Mouse (Mus musculus) T-helper 1 cell (primary cell): ENCODE data around the gene Il6.
"Not testable (repeated sequence)": the region's sequence is repeated elsewhere in the genome, so short reads cannot be mapped to it uniquely, and the experiment has no call there.

Experiments
- in situ Hi-C: fragments of 300-600 bp; cut with MboI, MseI; formaldehyde crosslinking; loops from one replicate; pipeline ENCODE4 v1.15.1; 2025; ENCODE audit warnings: high pct_unique_total_duplicates

Gene Il6

DNA sequence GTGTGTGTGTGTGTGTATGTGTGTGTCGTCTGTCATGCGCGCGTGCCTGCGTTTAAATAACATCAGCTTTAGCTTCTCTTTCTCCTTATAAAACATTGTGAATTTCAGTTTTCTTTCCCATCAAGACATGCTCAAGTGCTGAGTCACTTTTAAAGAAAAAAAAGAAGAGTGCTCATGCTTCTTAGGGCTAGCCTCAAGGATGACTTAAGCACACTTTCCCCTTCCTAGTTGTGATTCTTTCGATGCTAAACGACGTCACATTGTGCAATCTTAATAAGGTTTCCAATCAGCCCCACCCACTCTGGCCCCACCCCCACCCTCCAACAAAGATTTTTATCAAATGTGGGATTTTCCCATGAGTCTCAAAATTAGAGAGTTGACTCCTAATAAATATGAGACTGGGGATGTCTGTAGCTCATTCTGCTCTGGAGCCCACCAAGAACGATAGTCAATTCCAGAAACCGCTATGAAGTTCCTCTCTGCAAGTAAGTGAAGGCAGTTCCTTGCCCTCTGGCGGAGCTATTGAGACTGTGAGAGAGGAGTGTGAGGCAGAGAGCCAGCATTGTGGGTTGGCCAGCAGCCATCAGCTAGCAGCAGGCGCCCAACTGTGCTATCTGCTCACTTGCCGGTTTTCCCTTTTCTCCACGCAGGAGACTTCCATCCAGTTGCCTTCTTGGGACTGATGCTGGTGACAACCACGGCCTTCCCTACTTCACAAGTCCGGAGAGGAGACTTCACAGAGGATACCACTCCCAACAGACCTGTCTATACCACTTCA is at the start of gene Il6:
Gene Il6, plus strand, starts transcription at position 389 of the 778 bp plus-strand sequence.
- in situ Hi-C loops = loop anchor here (25.0 kb wide), 1 partner anchor 176 kb away; no protein-coding TSS in a partner anchor

GRCm38 (mm10) chr5:29963488-29963887 is 49.4 kb upstream of the Il6 start:
- in situ Hi-C loops = no loop called here

DNA sequence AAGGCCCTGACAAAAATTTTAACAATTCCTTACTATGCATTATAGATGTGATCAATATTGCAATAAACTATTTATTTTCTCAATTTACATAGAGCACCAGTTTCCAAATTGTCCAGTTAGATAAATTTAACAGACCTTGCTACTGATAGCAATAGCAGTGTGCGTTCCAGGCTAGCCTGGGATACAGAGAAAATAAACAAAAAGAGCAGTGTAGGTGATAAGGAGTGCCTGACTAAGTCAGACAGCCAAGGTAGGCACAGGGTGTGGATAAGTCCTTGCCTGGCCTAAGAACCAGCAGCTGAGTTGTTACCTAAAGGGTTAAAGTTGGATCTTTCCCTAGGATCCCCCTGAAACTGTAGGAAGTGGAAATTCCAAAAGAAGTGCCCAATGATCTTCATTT is 42.7 kb upstream of the Il6 start:
- in situ Hi-C loops = no loop called here

DNA sequence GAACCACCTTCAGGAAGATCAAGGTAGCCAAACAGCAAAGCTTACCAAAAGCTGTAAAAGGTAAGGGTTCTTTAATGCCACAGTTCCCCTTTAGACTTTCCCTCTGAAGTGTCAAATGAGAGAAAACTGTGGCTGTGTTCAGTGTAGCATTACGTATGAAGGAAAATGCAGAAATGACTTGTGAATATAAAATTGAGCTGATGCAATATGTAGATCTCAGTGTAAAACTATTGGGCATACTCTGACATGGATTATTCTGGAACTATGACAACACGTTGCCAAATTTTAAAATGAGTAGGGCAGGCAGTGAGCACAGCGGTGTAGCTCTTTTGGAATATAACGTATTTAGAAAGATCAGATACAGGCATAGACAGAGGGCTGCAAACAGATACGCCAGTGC is 40.1 kb upstream of the Il6 start:
- in situ Hi-C loops = no loop called here

DNA sequence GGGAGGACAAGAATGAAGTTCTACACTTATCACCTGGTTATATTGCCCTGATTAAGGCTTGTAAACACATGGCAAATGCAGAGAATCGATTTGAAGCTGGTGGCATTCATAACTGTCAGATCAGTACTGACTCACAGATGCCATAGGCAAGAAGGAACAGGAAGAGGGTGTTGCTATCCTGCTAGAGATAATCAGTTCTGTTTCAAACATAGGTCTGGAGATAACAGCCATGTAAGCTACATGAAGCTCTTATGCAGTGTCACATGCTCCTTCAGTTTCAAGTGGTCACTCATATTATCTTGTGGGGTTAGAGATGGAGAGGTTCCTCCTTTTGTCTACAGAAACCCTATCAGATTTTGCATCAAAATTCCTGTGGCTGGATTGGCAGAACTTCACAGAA is 39.4 kb upstream of the Il6 start:
- in situ Hi-C loops = no loop called here

DNA sequence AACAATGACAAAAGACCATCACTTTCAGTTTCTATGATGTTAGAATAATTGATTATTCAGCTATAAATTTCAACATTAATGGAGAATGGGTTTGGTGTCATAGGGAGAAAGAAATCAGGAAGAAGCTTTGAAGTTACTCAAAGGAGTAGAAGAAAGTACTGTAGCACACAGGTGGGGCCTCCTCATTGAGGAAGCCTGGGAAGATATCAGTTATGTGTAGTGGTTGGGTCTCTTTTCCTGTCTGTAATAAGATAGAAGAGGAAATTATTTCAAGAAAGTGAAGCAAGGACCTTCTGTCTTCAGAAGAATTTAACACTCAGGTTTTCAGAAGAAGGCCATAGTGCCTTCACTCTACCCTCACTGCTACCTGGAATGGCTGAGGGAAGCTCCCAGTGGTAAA is 38.8 kb upstream of the Il6 start:
- in situ Hi-C loops = no loop called here

- in situ Hi-C loops = no loop called here
These were observed 19.3 kb upstream of the Il6 start for GRCm38 (mm10) chr5:29993583-29993982.

GRCm38 (mm10) chr5:29994344-29994743 is 18.6 kb upstream of the Il6 start:
- in situ Hi-C loops = no loop called here

DNA sequence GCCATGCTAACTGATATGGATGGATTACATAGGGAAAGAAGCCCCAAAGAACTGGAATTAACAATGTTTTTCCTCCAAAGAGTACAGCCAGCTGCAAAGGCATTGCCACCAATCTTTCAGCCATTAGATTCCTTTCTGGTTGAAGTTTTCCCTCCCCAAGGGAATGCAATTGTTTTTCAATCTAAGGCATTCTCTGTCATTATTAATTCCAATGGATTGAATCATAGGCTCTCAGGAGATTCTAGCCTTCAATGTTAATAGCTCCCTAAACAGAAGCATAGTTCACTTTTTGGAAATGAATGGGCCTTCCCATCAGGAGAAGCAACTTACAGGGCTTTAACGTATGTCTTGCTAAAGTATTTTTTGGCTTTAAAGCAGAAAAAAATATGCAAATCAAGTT is 15.6 kb upstream of the Il6 start:
- in situ Hi-C loops = no loop called here

GRCm38 (mm10) chr5:30000921-30001320 is 12.0 kb upstream of the Il6 start:
- in situ Hi-C loops = loop anchor here (25.0 kb wide), 1 partner anchor 164 kb away; no protein-coding TSS in a partner anchor

DNA sequence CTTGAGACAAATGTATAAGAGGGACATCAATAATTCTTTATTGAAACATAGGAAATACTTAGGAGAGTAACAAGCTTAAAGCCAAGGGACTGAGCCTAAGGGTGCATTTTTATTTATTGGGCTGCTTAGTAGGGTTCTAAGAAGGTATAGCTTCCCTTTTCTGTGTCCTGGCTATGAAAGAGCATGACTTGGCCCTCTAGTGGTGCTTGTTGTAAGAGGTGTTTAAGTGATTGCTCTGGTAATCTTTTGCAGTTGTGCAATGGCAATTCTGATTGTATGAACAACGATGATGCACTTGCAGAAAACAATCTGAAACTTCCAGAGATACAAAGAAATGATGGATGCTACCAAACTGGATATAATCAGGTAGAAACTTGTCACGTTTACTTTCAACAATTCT is 1.7 kb downstream of the Il6 start:
- in situ Hi-C loops = loop anchor here (25.0 kb wide), 1 partner anchor 177 kb away; no protein-coding TSS in a partner anchor

DNA sequence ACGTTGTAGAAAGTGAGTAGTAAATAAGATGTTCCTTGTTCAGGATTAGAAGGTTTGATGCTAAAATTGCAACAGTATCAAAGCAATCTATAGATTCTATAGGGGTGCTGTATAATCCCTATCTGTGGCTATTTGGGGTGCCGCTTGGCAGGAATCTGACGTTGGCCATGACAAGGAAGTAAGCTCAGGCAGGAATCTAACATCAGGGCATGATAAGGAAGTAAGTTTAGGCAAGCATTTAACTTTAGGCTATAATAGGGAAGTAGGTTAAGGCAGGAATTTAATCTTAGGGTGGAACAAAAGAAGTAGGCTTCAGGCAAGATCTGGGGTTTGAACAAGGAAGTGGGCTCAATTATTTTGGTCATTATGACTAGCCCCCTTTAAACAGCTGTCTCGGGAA is 22.9 kb downstream of the Il6 start:
- in situ Hi-C loops = loop anchor here (10.0 kb wide), 1 partner anchor 1399 kb away; no protein-coding TSS in a partner anchor

DNA sequence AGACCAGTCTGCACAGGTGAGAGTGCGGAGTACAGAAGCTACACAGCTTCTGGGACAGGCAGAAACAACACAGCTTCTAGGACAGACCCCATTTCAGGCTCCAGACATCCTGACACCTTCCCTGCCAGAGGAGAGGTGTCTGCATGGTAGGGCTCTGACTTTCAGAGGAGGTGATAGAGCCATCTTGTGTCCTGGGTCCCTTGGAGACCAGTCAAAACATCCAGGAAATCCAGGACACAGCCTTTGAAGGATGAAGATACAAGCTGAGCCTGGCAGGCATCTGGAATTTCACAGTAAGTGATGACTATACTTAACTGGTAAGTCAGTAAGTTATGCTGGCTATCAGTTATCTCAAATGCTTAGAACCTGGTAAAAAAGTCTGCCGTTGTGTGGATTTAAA is 24.2 kb downstream of the Il6 start:
- in situ Hi-C loops = loop anchor here (10.0 kb wide), 1 partner anchor 1398 kb away; no protein-coding TSS in a partner anchor

- in situ Hi-C loops = loop anchor here (10.0 kb wide), 1 partner anchor 1395 kb away; no protein-coding TSS in a partner anchor
These were observed 26.4 kb downstream of the Il6 start for GRCm38 (mm10) chr5:30039324-30039723.

DNA sequence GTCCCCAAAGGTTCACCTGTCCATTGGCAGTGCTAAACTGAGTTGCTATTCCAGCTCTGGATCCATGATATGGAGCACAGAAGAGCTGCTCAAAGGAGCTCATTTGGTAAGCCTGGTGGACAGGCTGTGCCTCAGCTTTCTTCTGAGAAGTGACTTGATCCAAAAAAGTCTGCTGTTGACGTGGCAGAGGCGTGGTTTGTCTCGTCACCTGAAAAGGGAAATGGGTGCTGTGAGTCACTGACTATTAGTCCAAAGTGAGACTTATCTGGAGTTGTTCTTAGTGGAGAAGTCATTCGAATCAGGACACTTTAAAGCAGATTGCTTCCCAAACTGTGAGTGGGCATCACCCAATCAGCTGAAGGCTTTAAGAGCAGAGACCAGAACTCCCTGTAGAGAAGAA is 26.9 kb downstream of the Il6 start:
- in situ Hi-C loops = loop anchor here (10.0 kb wide), 1 partner anchor 1395 kb away; no protein-coding TSS in a partner anchor

GRCm38 (mm10) chr5:30058216-30058731 is 45.4 kb downstream of the Il6 start:
- in situ Hi-C loops = no loop called here

- in situ Hi-C loops = not testable (repeated sequence)
These were observed 46.7 kb downstream of the Il6 start for GRCm38 (mm10) chr5:30059607-30060006.

DNA sequence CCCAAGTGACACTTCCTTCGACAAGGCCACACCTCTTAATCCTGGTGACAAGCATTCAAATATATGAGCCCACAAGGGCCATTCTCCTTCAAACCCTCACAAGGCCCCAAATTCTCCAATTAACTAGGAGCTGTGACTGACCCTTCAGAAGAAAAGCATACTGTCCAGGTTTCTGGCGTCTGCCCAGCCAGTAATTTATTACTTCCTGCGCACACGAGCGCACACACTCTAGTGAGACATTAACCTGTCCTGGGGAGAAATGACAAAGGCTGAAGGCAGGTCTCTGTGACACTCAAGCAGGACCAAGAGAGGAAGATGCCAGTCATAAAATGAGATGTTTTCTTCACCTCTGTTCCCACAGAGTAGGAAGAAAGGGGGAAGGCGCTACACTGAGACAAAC is 54.8 kb downstream of the Il6 start:
- in situ Hi-C loops = no loop called here
